Mouse (Mus musculus) spleen, adult 2 months (tissue): ENCODE data around the gene Nmt1. TPM values are rescaled to one million over a fixed set of nuclear protein-coding genes. Genes with fewer than 3 reads are reported as not detected.

Experiments used
- DNase-seq, 2 experiments: peaks; one replicate each; pipeline versions ENCODE4 v3.0.0 to v3.0.0-alpha.2; 2012 to 2021; ENCODE audit warnings: low spot score in 2 of 2, low read depth in 1 of 2
- H3K27ac ChIP-seq: fragments of 200-500 bp; 2 replicates; pipeline ENCODE4 v1.5.1; 2012; ENCODE audit warnings: low read length, inconsistent platforms; ENCODE audit not compliant: insufficient read depth
- H3K27me3 ChIP-seq: fragments of 200-500 bp; 2 replicates; pipeline ENCODE4 v1.6.1; 2012; ENCODE audit warnings: mild to moderate bottlenecking, moderate library complexity, low read length, inconsistent platforms; ENCODE audit not compliant: control insufficient read depth, insufficient read depth
- H3K36me3 ChIP-seq: fragments of 200-500 bp; 2 replicates; pipeline ENCODE4 v1.6.1; 2012; ENCODE audit warnings: mild to moderate bottlenecking, low read length, inconsistent platforms; ENCODE audit not compliant: control insufficient read depth, insufficient read depth
- H3K4me1 ChIP-seq: fragments of 200-500 bp; 2 replicates; pipeline ENCODE4 v1.6.1; 2011; ENCODE audit warnings: inconsistent platforms; ENCODE audit not compliant: control insufficient read depth, insufficient read depth, insufficient read length
- H3K4me3 ChIP-seq: fragments of 200-500 bp; 2 replicates; pipeline ENCODE4 v1.5.1; 2011; ENCODE audit warnings: mild to moderate bottlenecking, inconsistent platforms; ENCODE audit not compliant: insufficient read depth, insufficient read length; ENCODE audit errors: extremely low read depth
- CTCF ChIP-seq: fragments of 200-500 bp; IDR thresholded peaks from 2 replicates; pipeline ENCODE4 v1.5.1; 2011; ENCODE audit warnings: mild to moderate bottlenecking, inconsistent platforms; ENCODE audit not compliant: insufficient read depth, insufficient read length, insufficient replicate concordance; ENCODE audit errors: extremely low read depth
- POLR2A ChIP-seq: fragments of 200-500 bp; IDR thresholded peaks from 2 replicates; pipeline ENCODE4 v1.6.1; 2011; ENCODE audit warnings: low read depth, low read length, inconsistent platforms
- WGBS: fragments of 180-500 bp; shearing (Covaris S2); methylation state at CpG from one replicate; pipeline ENCODE4 v1.1.7; 2018; 5-methylcytosine and 5-hydroxymethylcytosine counted together
- polyA plus RNA-seq: library from polyadenylated mRNA; depleted of rRNA; stranded (reverse); fragments of >200 nt; gene quantifications from 2 replicates; pipeline ENCODE4 v1.2.3, GENCODE M21; 2012

Nmt1 gene
- polyA plus RNA-seq, 1 experiment = 23.9 TPM

DNA sequence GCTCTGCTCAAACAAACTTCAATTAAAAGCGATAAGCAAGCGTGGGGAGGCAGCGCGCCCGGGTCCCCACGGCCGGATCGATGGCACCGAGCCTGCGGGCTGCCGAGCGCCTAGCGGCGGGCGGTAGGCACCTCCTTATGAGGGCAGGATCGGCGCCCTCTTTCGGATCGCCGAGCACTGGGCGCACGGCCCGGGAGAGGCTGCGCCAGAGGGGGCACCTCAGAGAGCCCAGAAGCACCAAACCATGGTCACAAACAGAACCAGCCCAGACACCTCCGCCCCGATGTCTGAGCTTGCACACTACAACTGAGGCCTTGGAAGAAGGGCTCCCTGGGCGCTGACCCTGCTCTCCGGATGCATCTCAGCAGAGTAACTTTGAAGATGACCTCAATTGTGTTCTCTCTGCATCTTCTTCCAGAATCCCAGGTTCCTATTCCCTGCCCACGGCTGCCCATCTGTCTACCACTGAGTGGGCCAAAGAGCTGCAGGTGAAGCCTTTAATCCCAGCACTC is 37.8 kb upstream of the Nmt1 start:
- Histone ChIP-seq H3K27ac (no peak overlapping the region), H3K36me3 (peaks cover 7% of the 10 kb centered on the region), H3K4me3 (no peak overlapping the region; the same call in 1 of the 2 replicates), H3K27me3 (peaks cover 14% of the 10 kb centered on the region), H3K4me1 (0 out of 2 replicates have a peak, but pooled peaks cover 4% of the 10 kb centered on the region)
- no peak for DNase-seq
- 2% methylated on average over 29 of the region's 29 CpGs for WGBS
- TF ChIP-seq POLR2A = no peak
- TF ChIP-seq CTCF = no peak

DNA sequence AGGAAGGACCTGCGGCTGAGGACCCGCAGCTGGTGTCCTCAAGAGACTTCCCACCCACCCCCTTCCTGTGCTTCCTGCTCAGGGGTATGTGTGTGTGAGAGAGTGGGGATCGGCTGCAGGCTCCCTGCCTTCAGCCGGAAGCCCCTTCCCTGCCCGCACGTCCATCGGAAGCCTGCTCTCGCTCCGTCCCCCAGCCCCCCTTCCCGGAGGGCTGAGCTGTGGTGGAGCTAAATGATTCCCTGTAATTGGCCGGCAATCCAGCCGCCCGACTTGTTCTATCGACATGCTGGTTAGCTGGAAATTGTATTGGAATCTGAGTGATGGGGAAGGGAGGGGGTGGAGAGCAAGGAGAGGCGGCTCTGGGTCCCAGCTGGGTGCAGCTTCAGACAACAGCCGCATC is 36.3 kb upstream of the Nmt1 start:
- Histone ChIP-seq H3K27me3 (peaks cover 14% of the 10 kb centered on the region), H3K4me1 (0 out of 2 replicates have a peak, but pooled peaks cover 4% of the 10 kb centered on the region), H3K4me3 (no peak overlapping the region), H3K36me3 (peaks cover 12% of the 10 kb centered on the region), H3K27ac (no peak overlapping the region)
- DNase-seq = no peak
- WGBS = 4% methylated on average over 16 of the region's 16 CpGs
- TF ChIP-seq POLR2A (no peak), CTCF (no peak)

DNA sequence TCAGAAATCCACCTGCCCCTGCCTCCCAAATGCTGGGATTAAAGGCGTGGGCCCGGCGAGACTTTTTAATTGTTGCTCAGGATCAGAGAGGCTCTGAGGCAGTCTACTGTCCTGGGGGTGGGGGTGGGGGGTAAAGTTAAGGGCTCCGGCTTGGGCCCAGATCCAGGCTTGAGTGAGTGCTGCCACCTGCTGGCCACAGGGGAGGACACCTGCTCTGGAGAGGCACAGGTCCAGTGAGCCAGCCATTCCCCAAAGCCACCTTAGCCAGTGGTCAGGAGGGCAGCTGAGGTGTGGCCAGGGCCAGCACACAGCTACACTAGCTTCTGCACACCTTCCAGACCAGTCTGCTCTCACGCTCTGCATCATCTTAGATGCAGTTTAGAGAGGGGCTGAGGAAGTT is 35.0 kb upstream of the Nmt1 start:
- 24% methylated on average over 5 of the region's 5 CpGs for WGBS
- peak; percentile 12 to 65 for DNase-seq

DNA sequence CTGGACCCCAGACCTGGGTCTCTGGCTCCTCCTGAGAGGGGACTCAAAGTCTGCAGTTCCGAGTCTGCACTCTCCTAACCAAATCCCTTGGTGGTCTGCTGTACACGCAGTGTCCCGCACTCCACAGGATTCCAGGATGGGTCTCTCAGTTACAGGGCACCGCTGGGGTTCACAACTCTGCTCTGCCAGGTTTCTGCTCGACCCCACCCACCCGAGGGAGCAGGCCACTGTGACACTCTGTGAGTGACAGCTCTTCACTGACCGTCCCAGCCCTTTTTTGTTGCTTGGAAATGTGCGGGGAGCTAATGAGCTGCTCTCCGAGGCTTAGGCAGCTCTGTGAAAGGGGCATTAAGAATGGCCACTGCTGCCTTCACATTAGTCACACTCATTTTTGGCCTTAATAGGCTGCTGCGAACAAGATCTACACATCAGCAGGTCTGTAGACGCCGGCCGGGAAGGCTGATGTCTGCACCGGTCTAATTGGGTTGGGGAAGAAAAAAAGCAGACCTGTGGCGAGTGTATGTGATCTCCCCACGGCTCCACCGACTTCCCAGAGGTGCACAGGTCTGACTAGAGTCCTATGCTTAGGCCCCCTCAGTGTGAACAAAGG is 34.5 kb upstream of the Nmt1 start:
- Histone ChIP-seq H3K4me3 (no peak overlapping the region), H3K36me3 (peaks cover 19% of the 10 kb centered on the region), H3K27ac (no peak overlapping the region), H3K27me3 (peaks cover 14% of the 10 kb centered on the region), H3K4me1 (0 out of 2 replicates have a peak, but pooled peaks cover 4% of the 10 kb centered on the region)
- TF ChIP-seq POLR2A (no peak), CTCF (no peak)
- no peak for DNase-seq
- 81% methylated on average over 17 of the region's 17 CpGs for WGBS

More for the DNA sequence above, 35.0 kb upstream of the Nmt1 start:
- H3K4me1 ChIP-seq = 0 out of 2 replicates have a peak, but pooled peaks cover 4% of the 10 kb centered on the region
- no peak for TF ChIP-seq POLR2A
- TF ChIP-seq CTCF = peak; percentile 86
- no peak overlapping the region for H3K4me3 ChIP-seq
- peaks cover 19% of the 10 kb centered on the region for H3K36me3 ChIP-seq
- H3K27ac ChIP-seq = no peak overlapping the region
- H3K27me3 ChIP-seq = peaks cover 14% of the 10 kb centered on the region

DNA sequence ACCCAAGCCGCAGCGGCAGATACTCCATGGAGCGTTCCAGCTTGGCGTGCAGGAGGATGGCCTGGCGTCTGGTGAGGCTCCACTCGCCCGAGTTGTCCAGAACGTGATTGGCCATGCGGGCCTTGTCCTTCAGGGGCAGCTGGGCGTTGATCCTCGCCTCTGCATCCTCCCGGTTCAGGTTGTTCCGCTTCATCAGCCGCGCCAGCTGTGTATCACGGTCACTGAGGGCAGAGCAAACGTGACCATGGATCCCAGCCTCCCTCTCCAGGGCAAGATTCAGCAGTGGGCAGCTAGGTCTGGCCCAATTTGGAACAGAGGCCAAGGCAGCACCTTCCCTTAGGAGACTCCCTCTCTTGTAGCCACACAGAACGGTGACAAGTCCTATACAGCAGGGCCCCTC is 33.0 kb upstream of the Nmt1 start:
- Histone ChIP-seq H3K36me3 (peaks cover 25% of the 10 kb centered on the region), H3K27me3 (peaks cover 8% of the 10 kb centered on the region), H3K4me3 (no peak overlapping the region), H3K27ac (no peak overlapping the region), H3K4me1 (0 out of 2 replicates have a peak, but pooled peaks cover 3% of the 10 kb centered on the region)
- WGBS = 93% methylated on average over 18 of the region's 18 CpGs
- no peak for DNase-seq
- TF ChIP-seq POLR2A = no peak
- no peak for TF ChIP-seq CTCF

DNA sequence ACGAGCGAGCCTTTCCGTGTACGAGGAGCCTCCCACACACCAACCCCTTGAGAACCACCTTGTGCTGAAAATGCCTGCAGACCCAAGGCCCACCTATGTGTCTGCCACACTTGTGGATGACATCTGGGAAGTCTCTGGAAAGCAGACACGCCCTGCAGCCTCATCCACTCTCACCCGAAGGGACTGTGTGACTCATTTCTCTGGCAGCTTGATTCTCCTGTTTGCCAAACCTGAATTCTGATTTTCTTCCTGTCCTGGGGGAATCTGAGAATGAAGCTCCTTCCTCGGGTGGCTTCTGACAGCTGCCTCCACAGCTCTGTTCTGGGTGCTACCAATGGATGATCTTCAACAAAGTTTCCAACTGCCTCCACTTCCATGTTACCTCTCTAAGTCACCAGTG is 31.6 kb upstream of the Nmt1 start:
- peaks cover 3% of the 10 kb centered on the region; the same call in 1 of the 2 replicates for H3K27me3 ChIP-seq
- no peak overlapping the region for H3K27ac ChIP-seq
- WGBS = 90% methylated on average over 7 of the region's 7 CpGs

DNA sequence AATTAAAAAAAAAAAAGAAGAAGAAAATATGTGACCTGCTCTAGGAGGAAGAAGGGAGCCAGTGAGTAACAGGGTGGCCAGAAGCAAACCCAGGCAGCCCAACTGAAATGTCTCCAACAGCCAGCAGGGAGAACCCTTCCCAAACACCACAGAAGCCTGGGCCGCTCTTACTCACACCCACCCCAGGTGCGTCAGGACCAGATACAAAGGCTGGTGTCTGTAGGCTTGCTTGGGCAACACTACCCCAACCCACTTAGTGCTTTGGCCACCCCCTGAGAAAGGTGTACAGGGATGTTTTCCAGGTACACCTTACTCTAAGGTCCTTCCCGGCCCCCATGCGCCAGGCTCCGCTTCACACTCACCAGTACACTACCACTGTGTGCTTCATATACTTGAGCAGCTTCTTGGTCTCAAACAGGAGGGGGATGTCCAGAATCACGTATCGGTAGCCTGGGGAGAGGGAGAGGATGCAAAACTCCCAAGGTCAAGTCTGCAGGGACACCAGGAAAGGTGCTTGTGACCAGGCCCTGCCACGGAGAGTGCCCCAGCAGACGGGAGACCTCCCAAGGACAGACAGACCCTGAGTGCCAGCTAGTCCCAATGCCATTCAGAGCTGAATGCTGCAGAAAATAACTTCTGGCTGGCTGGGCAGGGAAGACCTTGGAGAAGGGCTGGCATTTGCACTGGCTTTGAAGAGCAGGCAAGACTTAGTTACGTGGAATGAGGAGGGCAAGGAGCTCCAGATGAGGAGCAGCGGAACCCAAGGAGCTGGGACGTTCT is 30.8 kb upstream of the Nmt1 start:
- no peak for TF ChIP-seq POLR2A
- no peak for TF ChIP-seq CTCF
- Histone ChIP-seq H3K27ac (no peak overlapping the region), H3K4me1 (no peaks in the 10 kb centered on the region), H3K27me3 (no peaks in the 10 kb centered on the region), H3K36me3 (peaks cover 25% of the 10 kb centered on the region), H3K4me3 (no peak overlapping the region)
- WGBS = 94% methylated on average over 12 of the region's 12 CpGs
- no peak for DNase-seq

More for the DNA sequence above, 31.6 kb upstream of the Nmt1 start:
- TF ChIP-seq POLR2A (no peak), CTCF (no peak)
- H3K36me3 ChIP-seq = peaks cover 25% of the 10 kb centered on the region
- no peak overlapping the region for H3K4me3 ChIP-seq
- no peaks in the 10 kb centered on the region for H3K4me1 ChIP-seq
- no peak for DNase-seq
